Mouse (Mus musculus) stomach, embryonic 16.5 days (tissue): Measurements from ENCODE around the gene Ctsz. TPM values are rescaled to one million over a fixed set of nuclear protein-coding genes. Genes with fewer than 3 reads are reported as not detected.
A peak's percentile ranks its signal among the peaks of the same experiment; 100 is the strongest.

Source experiments
- ATAC-seq: fragments of 200-750 bp; cut with Nextera tagmentation; 2 replicates; pipeline ENCODE4 v1.8.0; 2017; ENCODE audit warnings: moderate number of reproducible peaks, moderate TSS enrichment; ENCODE audit not compliant: insufficient read depth, low FRiP score
- H3K27ac ChIP-seq: fragments of 300-500 bp; sonication (generic); 2 replicates; pipeline ENCODE4 v1.5.1; 2014; ENCODE audit warnings: low read length
- H3K27me3 ChIP-seq: fragments of 300-500 bp; sonication (generic); 2 replicates; pipeline ENCODE4 v1.6.1; 2014; ENCODE audit warnings: low read length, control low read depth, mixed read lengths; ENCODE audit not compliant: control insufficient read depth, insufficient read depth
- H3K36me3 ChIP-seq: fragments of 300-500 bp; sonication (generic); 2 replicates; pipeline ENCODE4 v1.6.1; 2014; ENCODE audit warnings: low read length; ENCODE audit not compliant: control insufficient read depth, insufficient read depth
- H3K4me1 ChIP-seq: fragments of 300-500 bp; sonication (generic); 2 replicates; pipeline ENCODE4 v1.6.1; 2014; ENCODE audit warnings: low read length, control low read depth, mixed read lengths; ENCODE audit not compliant: control insufficient read depth, insufficient read depth
- H3K4me2 ChIP-seq: fragments of 300-500 bp; sonication (generic); 2 replicates; pipeline ENCODE4 v1.6.1; 2014; ENCODE audit warnings: low read depth, low read length, mixed read lengths
- H3K4me3 ChIP-seq: fragments of 300-500 bp; sonication (generic); replicated peaks from 2 replicates; pipeline ENCODE4 v1.5.1; 2014; ENCODE audit warnings: mild to moderate bottlenecking, low read length
- H3K9ac ChIP-seq: fragments of 300-500 bp; sonication (generic); 2 replicates; pipeline ENCODE4 v1.6.1; 2014; ENCODE audit warnings: low read length
- H3K9me3 ChIP-seq: fragments of 300-500 bp; sonication (generic); replicated peaks from 2 replicates; pipeline ENCODE4 v1.6.1; 2016; ENCODE audit warnings: low read length, control low read depth; ENCODE audit not compliant: control insufficient read depth
- whole genome bisulfite sequencing: fragments of 180-500 bp; shearing (Covaris S2); extraction: QIAGEN DNeasy Blood & Tissue Kit; methylation state at CpG from one replicate; pipeline ENCODE4 v1.1.7; 2014; 5-methylcytosine and 5-hydroxymethylcytosine counted together
- polyA plus RNA-seq: library from polyadenylated mRNA; unstranded; fragments of >200 nt; fragmentation: Nextera tagmentation; extraction: Ambion mirVana; gene quantifications from 2 replicates; pipeline ENCODE4 v1.2.1, GENCODE M21; 2015

The Ctsz gene
- polyA plus RNA-seq, 1 experiment from 2014 or later, result 195 TPM

GRCm38 (mm10) chr2:174415731-174416310, 23.0 kb downstream of the Ctsz start, which contains the start of gene Nelfcd:
TSS of gene Nelfcd (plus strand) at chr2:174415804.
- H3K27ac ChIP-seq, result no peak within 1 kb of the TSS; the same call in 1 of the 2 replicates
- H3K9me3 ChIP-seq, result no peaks in the 10 kb centered on the region
- peak; percentile 97 for ATAC-seq
- peak within 1 kb of the TSS; percentile 96 for H3K9ac ChIP-seq
- peak within 1 kb of the TSS; percentile 90 for H3K4me3 ChIP-seq
- no peaks in the 10 kb centered on the region for H3K36me3 ChIP-seq
- under 1% methylated on average over 40 of the region's 40 CpGs for WGBS
- no peaks in the 10 kb centered on the region for H3K27me3 ChIP-seq
- H3K4me2 ChIP-seq, result peak within 1 kb of the TSS; percentile 81
- H3K4me1 ChIP-seq, result peaks cover 7% of the 10 kb centered on the region; the same call in 1 of the 2 replicates

GRCm38 (mm10) chr2:174415001-174415730, 23.7 kb downstream of the Ctsz start:
- peak overlapping the region; percentile 81 for H3K4me2 ChIP-seq
- H3K9me3 ChIP-seq, result no peaks in the 10 kb centered on the region
- WGBS, result 41% methylated on average over 17 of the region's 18 CpGs
- no peak overlapping the region for H3K27ac ChIP-seq
- H3K4me3 ChIP-seq, result peak overlapping the region; percentile 90
- no peak overlapping the region for H3K9ac ChIP-seq
- H3K36me3 ChIP-seq, result no peaks in the 10 kb centered on the region
- ATAC-seq, result no peak; the same call in 1 of the 2 replicates
- peaks cover 7% of the 10 kb centered on the region; the same call in 1 of the 2 replicates for H3K4me1 ChIP-seq
- no peaks in the 10 kb centered on the region for H3K27me3 ChIP-seq

- H3K4me2 ChIP-seq, result no peak overlapping the region
- WGBS, result 65% methylated on average over 7 of the region's 7 CpGs
- H3K27me3 ChIP-seq, result no peaks in the 10 kb centered on the region
- no peak for ATAC-seq
- H3K9ac ChIP-seq, result no peak overlapping the region
- no peak overlapping the region for H3K4me3 ChIP-seq
- no peaks in the 10 kb centered on the region for H3K36me3 ChIP-seq
- no peaks in the 10 kb centered on the region for H3K9me3 ChIP-seq
- peaks cover 7% of the 10 kb centered on the region; the same call in 1 of the 2 replicates for H3K4me1 ChIP-seq
- no peak overlapping the region for H3K27ac ChIP-seq
These were observed 25.7 kb downstream of the Ctsz start for GRCm38 (mm10) chr2:174413127-174413526.

- H3K27me3 ChIP-seq, result no peaks in the 10 kb centered on the region
- ATAC-seq, result no peak
- WGBS, result 18% methylated on average over 2 of the region's 2 CpGs
These were observed 28.6 kb downstream of the Ctsz start for GRCm38 (mm10) chr2:174410222-174410621.

GRCm38 (mm10) chr2:174400396-174400795, 38.4 kb downstream of the Ctsz start:
- Histone ChIP-seq H3K4me1 (no peaks in the 10 kb centered on the region), H3K36me3 (no peaks in the 10 kb centered on the region), H3K4me2 (no peak overlapping the region), H3K9ac (no peak overlapping the region), H3K27ac (no peak overlapping the region), H3K4me3 (no peak overlapping the region), H3K27me3 (no peaks in the 10 kb centered on the region), H3K9me3 (no peaks in the 10 kb centered on the region)
- ATAC-seq, result no peak
- WGBS, result 81% methylated on average over 4 of the region's 4 CpGs

More at GRCm38 (mm10) chr2:174410222-174410621, 28.6 kb downstream of the Ctsz start:
- Histone ChIP-seq H3K4me3 (no peak overlapping the region), H3K4me2 (no peak overlapping the region), H3K4me1 (no peaks in the 10 kb centered on the region), H3K27ac (no peak overlapping the region), H3K9me3 (no peaks in the 10 kb centered on the region), H3K36me3 (no peaks in the 10 kb centered on the region), H3K9ac (no peak overlapping the region)

- WGBS, result 90% methylated on average over 6 of the region's 6 CpGs
- Histone ChIP-seq H3K9me3 (no peaks in the 10 kb centered on the region), H3K9ac (no peak overlapping the region), H3K27ac (no peak overlapping the region), H3K4me1 (no peaks in the 10 kb centered on the region), H3K36me3 (no peaks in the 10 kb centered on the region), H3K4me2 (no peak overlapping the region), H3K27me3 (no peaks in the 10 kb centered on the region), H3K4me3 (no peak overlapping the region)
- no peak for ATAC-seq
These were observed 41.0 kb downstream of the Ctsz start for GRCm38 (mm10) chr2:174397881-174398280.

GRCm38 (mm10) chr2:174397065-174397464, 41.8 kb downstream of the Ctsz start:
- Histone ChIP-seq H3K36me3 (no peaks in the 10 kb centered on the region), H3K9me3 (no peaks in the 10 kb centered on the region), H3K27ac (no peak overlapping the region), H3K9ac (no peak overlapping the region), H3K4me1 (no peaks in the 10 kb centered on the region), H3K4me2 (no peak overlapping the region), H3K4me3 (no peak overlapping the region), H3K27me3 (no peaks in the 10 kb centered on the region)
- no peak for ATAC-seq
- 80% methylated on average over 1 of the region's 1 CpGs for WGBS

GRCm38 (mm10) chr2:174396643-174397042, 42.2 kb downstream of the Ctsz start:
- no peak for ATAC-seq

GRCm38 (mm10) chr2:174393383-174393782, 45.5 kb downstream of the Ctsz start:
- H3K27me3 ChIP-seq, result no peaks in the 10 kb centered on the region
- H3K4me3 ChIP-seq, result no peak overlapping the region
- H3K27ac ChIP-seq, result no peak overlapping the region
- no peak for ATAC-seq
- no peak overlapping the region for H3K4me2 ChIP-seq
- WGBS, result 74% methylated on average over 5 of the region's 5 CpGs
- no peaks in the 10 kb centered on the region for H3K9me3 ChIP-seq
- no peak overlapping the region for H3K9ac ChIP-seq
- H3K36me3 ChIP-seq, result no peaks in the 10 kb centered on the region
- H3K4me1 ChIP-seq, result no peaks in the 10 kb centered on the region

More at GRCm38 (mm10) chr2:174396643-174397042, 42.2 kb downstream of the Ctsz start:
- 86% methylated on average over 10 of the region's 10 CpGs for WGBS
- Histone ChIP-seq H3K4me2 (no peak overlapping the region), H3K9ac (no peak overlapping the region), H3K4me3 (no peak overlapping the region), H3K27ac (no peak overlapping the region), H3K9me3 (no peaks in the 10 kb centered on the region), H3K36me3 (no peaks in the 10 kb centered on the region), H3K27me3 (no peaks in the 10 kb centered on the region), H3K4me1 (no peaks in the 10 kb centered on the region)
